Mouse (Mus musculus) intestine, postnatal 0 days (tissue): ENCODE data around the gene Pcnx2. TPM values are rescaled to one million over a fixed set of nuclear protein-coding genes. Genes with fewer than 3 reads are reported as not detected.

Experiments
- ATAC-seq: fragments of 200-750 bp; cut with Nextera tagmentation; 2 replicates; pipeline ENCODE4 v1.8.0; 2017; ENCODE audit warnings: mild to moderate bottlenecking, moderate TSS enrichment, moderate library complexity
- H3K27ac ChIP-seq: fragments of 300-500 bp; sonication (generic); 2 replicates; pipeline ENCODE4 v1.5.1; 2014; ENCODE audit warnings: mild to moderate bottlenecking, low read depth, low read length, moderate library complexity
- H3K27me3 ChIP-seq: fragments of 300-500 bp; sonication (generic); replicated peaks from 2 replicates; pipeline ENCODE4 v1.6.1; 2014; ENCODE audit warnings: low read length, mixed read lengths; ENCODE audit not compliant: control insufficient read depth, insufficient read depth
- H3K36me3 ChIP-seq: fragments of 300-500 bp; sonication (generic); 2 replicates; pipeline ENCODE4 v1.6.1; 2014; ENCODE audit warnings: mild to moderate bottlenecking, moderate library complexity; ENCODE audit not compliant: control insufficient read depth, insufficient read depth
- H3K4me1 ChIP-seq: fragments of 300-500 bp; sonication (generic); replicated peaks from 2 replicates; pipeline ENCODE4 v1.6.1; 2014; ENCODE audit warnings: antibody characterized with exemption, low read length, mixed read lengths; ENCODE audit not compliant: control insufficient read depth, insufficient read depth
- H3K4me2 ChIP-seq: fragments of 300-500 bp; sonication (generic); replicated peaks from 2 replicates; pipeline ENCODE4 v1.6.1; 2014; ENCODE audit warnings: low read depth, mild to moderate bottlenecking, moderate library complexity
- H3K4me3 ChIP-seq: fragments of 300-500 bp; sonication (generic); 2 replicates; pipeline ENCODE4 v1.5.1; 2014; ENCODE audit warnings: low read depth, low read length
- H3K9ac ChIP-seq: fragments of 300-500 bp; sonication (generic); 2 replicates; pipeline ENCODE4 v1.6.1; 2014; ENCODE audit warnings: mild to moderate bottlenecking, low read depth, low read length
- H3K9me3 ChIP-seq: fragments of 300-500 bp; sonication (generic); 2 replicates; pipeline ENCODE4 v1.6.1; 2016; ENCODE audit warnings: mixed run types; ENCODE audit not compliant: control insufficient read depth
- CTCF ChIP-seq: sonication (generic); IDR thresholded peaks from 2 replicates; pipeline ENCODE4 v1.5.1; 2016; ENCODE audit warnings: low read depth, mild to moderate bottlenecking, control low read depth, antibody characterized with exemption, moderate library complexity
- WGBS: fragments of 180-500 bp; shearing (Covaris S2); extraction: QIAGEN DNeasy Blood & Tissue Kit; methylation state at CpG from one replicate; pipeline ENCODE4 v1.1.7; 2014; 5-methylcytosine and 5-hydroxymethylcytosine counted together
- polyA plus RNA-seq: library from polyadenylated mRNA; unstranded; fragments of >200 nt; fragmentation: Nextera tagmentation; extraction: Ambion mirVana; gene quantifications from 2 replicates; pipeline ENCODE4 v1.2.1, GENCODE M21; 2015

The Pcnx2 gene
- polyA plus RNA-seq, 1 experiment from 2014 or later: 0.29 TPM

DNA sequence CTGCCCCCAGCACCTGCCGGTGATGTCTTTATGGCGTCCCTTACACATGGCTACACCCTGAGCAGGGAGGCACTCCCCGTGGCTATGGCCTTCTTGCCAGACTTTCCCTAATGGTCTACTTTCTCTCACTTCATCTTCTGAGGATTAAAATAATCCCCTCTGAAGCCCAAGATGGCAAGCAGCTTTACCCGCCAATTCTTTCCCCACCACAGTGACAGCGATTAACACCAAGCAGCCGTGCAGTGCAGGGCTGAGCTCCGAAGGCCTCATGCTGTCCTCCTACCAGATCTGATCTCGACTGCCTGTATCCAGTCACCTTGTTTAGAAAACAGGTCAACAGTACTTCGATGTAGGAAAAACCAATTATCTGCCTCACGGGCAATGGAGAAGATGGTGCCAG lies 157.5 kb downstream of the Pcnx2 start:
- 69% methylated on average over 10 of the region's 10 CpGs for WGBS
- Histone ChIP-seq H3K36me3 (peaks cover 15% of the 10 kb centered on the region; the same call in 1 of the 2 replicates), H3K9me3 (no peaks in the 10 kb centered on the region), H3K4me1 (no peaks in the 10 kb centered on the region), H3K27ac (no peak overlapping the region), H3K4me2 (no peak overlapping the region), H3K9ac (no peak overlapping the region), H3K4me3 (no peak overlapping the region), H3K27me3 (no peaks in the 10 kb centered on the region)
- no peak for TF ChIP-seq CTCF
- ATAC-seq: peak; percentile 41; the same call in 1 of the 2 replicates

DNA sequence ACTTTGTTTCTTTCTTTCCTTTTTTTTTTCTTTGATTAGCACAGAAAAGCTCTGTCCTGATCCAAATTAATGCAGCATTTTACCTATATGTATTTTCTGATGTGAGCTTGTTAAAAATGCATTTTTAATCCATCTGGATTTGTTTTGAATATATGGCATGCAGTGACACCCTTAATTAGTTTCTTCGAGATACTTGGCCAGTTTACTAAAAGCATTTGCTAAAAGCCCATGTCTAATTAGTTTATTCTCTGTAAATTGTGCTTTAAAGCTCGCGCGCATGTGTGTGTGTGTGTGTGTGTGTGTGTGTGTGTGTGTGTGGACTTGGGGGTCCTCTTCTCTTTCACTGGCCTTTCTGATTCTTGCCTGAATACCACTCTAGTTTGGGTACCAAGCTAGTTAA lies 159.2 kb downstream of the Pcnx2 start:
- Histone ChIP-seq H3K4me1 (no peaks in the 10 kb centered on the region), H3K9ac (no peak overlapping the region), H3K9me3 (no peaks in the 10 kb centered on the region), H3K4me2 (no peak overlapping the region), H3K27me3 (no peaks in the 10 kb centered on the region), H3K4me3 (no peak overlapping the region), H3K27ac (no peak overlapping the region), H3K36me3 (peaks cover 15% of the 10 kb centered on the region; the same call in 1 of the 2 replicates)
- no peak for TF ChIP-seq CTCF
- no peak for ATAC-seq
- WGBS: 91% methylated on average over 4 of the region's 4 CpGs

DNA sequence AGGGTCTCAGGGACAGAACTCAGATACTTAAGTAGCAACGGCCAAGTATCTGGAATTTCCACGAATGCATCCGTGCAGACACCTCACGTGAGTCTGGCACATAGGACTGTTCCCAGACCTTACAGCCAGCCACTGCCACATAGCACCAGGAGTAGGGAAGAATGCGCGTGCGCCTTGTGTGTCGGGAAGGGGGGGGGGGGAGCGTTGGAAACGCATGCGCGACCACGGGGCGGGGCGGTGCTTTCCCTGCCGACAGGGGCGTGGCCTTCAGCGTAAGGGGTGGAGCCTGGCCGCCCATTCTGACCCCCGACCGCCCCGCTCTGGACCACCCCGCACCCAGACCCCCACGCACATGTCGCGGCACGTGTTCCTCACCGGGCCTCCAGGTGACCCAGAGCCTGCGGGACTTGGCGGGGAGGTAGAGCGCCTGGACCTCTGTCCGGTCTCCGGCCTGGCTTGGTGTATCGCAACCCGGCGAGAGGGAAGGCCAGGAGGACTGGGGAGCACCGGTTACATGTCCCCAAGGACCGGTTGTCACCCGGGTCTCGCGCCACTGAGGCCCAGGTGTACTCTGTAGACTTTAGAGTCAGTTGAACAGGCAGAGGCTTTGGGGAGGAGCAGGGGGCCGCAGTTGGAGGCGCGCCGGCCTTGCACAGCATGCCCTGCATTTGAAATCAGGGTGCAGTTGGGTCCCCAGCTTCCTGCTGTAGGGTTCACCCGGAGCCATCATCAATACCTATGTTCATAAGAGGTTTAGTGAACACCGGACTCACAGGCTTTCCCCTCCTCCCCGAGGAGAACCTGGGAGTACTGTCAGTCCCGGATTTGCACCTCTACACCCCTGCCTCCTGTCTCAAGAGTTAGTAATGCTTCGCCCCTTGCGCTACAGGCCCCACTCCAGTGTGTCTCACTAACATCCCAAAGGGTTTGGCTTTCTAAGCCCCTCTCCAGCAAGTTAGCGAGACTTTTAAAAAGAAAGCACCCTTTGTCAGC lies 163.9 kb downstream of the Pcnx2 start:
- H3K4me2 ChIP-seq: peak overlapping the region; percentile 70
- H3K27me3 ChIP-seq: no peaks in the 10 kb centered on the region
- H3K4me1 ChIP-seq: no peaks in the 10 kb centered on the region
- peak overlapping the region; percentile 57 for H3K9ac ChIP-seq
- 0 out of 2 replicates have a peak, but pooled peaks cover 8% of the 10 kb centered on the region for H3K36me3 ChIP-seq
- TF ChIP-seq CTCF: no peak
- H3K27ac ChIP-seq: no peak overlapping the region; the same call in 1 of the 2 replicates
- ATAC-seq: peak; percentile 90
- 7% methylated on average over 42 of the region's 52 CpGs for WGBS
- peak overlapping the region; percentile 67 for H3K4me3 ChIP-seq
- no peaks in the 10 kb centered on the region for H3K9me3 ChIP-seq

DNA sequence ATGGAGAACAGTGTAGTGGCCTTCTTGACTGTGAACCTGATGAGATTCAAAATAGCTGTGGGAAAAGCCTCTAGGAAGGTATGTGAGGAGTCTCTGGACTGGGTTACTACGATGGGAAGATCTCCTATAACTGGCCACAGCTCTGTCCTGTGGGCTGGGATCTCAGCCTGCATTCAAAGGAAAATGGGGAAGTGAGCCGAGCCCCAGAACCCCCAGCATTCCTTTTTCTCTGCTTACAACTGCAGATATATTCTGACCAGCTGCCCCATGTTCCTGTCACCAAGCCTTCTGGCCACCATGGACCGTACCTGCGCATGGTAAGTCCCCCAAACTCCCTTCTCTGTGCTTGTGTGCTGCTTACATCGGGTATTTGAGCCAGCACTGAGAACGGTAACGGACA lies 168.4 kb downstream of the Pcnx2 start, which contains the start of gene Ntpcr:
Gene Ntpcr (plus strand): TSS at position 218 of the 400 bp plus-strand sequence.
- no peak within 1 kb of the TSS for H3K27ac ChIP-seq
- H3K4me2 ChIP-seq: no peak within 1 kb of the TSS
- no peaks in the 10 kb centered on the region for H3K9me3 ChIP-seq
- no peaks in the 10 kb centered on the region for H3K4me1 ChIP-seq
- no peaks in the 10 kb centered on the region for H3K36me3 ChIP-seq
- no peak for TF ChIP-seq CTCF
- H3K4me3 ChIP-seq: no peak within 1 kb of the TSS
- WGBS: 76% methylated on average over 7 of the region's 7 CpGs
- ATAC-seq: no peak
- no peak within 1 kb of the TSS for H3K9ac ChIP-seq
- no peaks in the 10 kb centered on the region for H3K27me3 ChIP-seq

DNA sequence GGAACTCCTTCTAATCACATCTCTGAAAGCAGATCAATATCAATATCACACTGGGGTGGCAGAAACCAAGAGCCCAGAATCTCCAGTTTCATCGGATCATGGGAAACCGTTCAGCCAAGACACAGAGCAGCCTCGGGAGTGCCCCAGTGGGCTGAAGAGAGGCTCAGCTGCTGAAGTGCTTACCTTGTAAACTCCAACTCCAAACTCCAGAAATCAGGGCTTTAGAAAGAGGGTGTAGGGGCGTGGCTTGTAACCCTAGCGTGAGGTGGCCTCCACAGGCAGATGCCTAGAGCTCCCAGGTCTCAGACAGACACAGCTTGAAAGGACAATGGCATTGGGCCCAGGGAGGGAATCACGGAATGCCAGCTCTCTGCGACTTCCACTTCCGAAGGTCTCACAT lies 170.3 kb downstream of the Pcnx2 start:
- Histone ChIP-seq H3K9ac (no peak overlapping the region), H3K4me2 (no peak overlapping the region), H3K27me3 (no peaks in the 10 kb centered on the region), H3K36me3 (no peaks in the 10 kb centered on the region), H3K27ac (no peak overlapping the region), H3K4me3 (no peak overlapping the region), H3K9me3 (no peaks in the 10 kb centered on the region), H3K4me1 (no peaks in the 10 kb centered on the region)
- no peak for TF ChIP-seq CTCF
- no peak for ATAC-seq
- WGBS: 41% methylated on average over 8 of the region's 8 CpGs

DNA sequence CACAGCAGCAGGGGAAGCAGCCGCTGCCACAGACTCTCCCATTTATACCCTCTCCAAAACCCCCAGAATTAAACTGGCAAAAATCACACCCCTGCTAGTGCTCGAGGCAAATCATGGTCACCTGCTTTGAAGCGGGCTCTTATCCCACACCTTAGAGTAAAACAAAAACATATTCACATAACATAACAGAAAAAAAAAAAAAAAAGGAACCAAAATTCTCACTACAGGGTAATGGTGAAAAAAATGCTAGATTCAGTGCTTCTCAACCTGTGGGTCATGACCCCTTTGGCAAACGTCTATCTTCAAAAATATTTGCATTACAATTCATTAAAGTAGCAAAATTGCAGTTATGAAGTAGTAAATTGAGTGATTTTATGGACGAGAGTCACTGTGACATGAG lies 171.1 kb downstream of the Pcnx2 start:
- H3K4me1 ChIP-seq: no peaks in the 10 kb centered on the region
- H3K9me3 ChIP-seq: no peaks in the 10 kb centered on the region
- H3K9ac ChIP-seq: no peak overlapping the region
- H3K36me3 ChIP-seq: no peaks in the 10 kb centered on the region
- H3K27me3 ChIP-seq: no peaks in the 10 kb centered on the region
- no peak for TF ChIP-seq CTCF
- H3K27ac ChIP-seq: no peak overlapping the region
- WGBS: 68% methylated on average over 5 of the region's 5 CpGs
- no peak overlapping the region for H3K4me3 ChIP-seq
- no peak overlapping the region for H3K4me2 ChIP-seq
- ATAC-seq: no peak
